Mouse (Mus musculus): ENCODE measurements around the gene Nfkbia. TPM values are rescaled to one million over a fixed set of nuclear protein-coding genes. Genes with fewer than 3 reads are reported as not detected.

The Nfkbia gene
- polyA plus RNA-seq, 1 experiment = 43.2 TPM

GRCm38 (mm10) chr12:55484079-55484774, 8.2 kb downstream of the Nfkbia start:
- no peaks in the 10 kb centered on the region for H3K27me3 ChIP-seq (ENCODE audit: control insufficient read depth, insufficient read depth, insufficient read length)
- H3K79me3 ChIP-seq (ENCODE audit: low read depth) = peaks cover 3% of the 10 kb centered on the region
- no peak overlapping the region for H3K4me3 ChIP-seq (ENCODE audit: insufficient read depth, poor library complexity, severe bottlenecking)
- peaks cover 16% of the 10 kb centered on the region for H3K79me2 ChIP-seq (ENCODE audit: control insufficient read depth, insufficient read depth)
- peaks cover 33% of the 10 kb centered on the region for H3K36me3 ChIP-seq (ENCODE audit: control insufficient read depth, insufficient read depth)
- no peak for TF ChIP-seq CTCF (IDR thresholded peaks at IDR 0.05; ENCODE audit: control insufficient read depth, insufficient read depth, insufficient read length)
- TF ChIP-seq MAX (IDR thresholded peaks at IDR 0.05) = no peak
- no peak for TF ChIP-seq USF1 (IDR thresholded peaks at IDR 0.05; ENCODE audit: low read depth)
- no peak for TF ChIP-seq MYOG (IDR thresholded peaks at IDR 0.05; ENCODE audit: control insufficient read depth, extremely low read depth, insufficient read length)
- no peak for TF ChIP-seq MYOD1 (IDR thresholded peaks at IDR 0.05; ENCODE audit: control insufficient read depth, insufficient read length, low read depth)
- no peak for TF ChIP-seq CEBPB (IDR thresholded peaks at IDR 0.05; ENCODE audit: low read depth)
- TF ChIP-seq FOSL1 (IDR thresholded peaks at IDR 0.05; ENCODE audit: insufficient read depth, low read length, poor library complexity, severe bottlenecking) = no peak
- no peak overlapping the region for H3ac ChIP-seq (ENCODE audit: control insufficient read depth, insufficient read length, low read depth)

- TF ChIP-seq MYOD1 (IDR thresholded peaks at IDR 0.05; ENCODE audit: control insufficient read depth, insufficient read length, low read depth) = no peak
- no peak for TF ChIP-seq CEBPB (IDR thresholded peaks at IDR 0.05; ENCODE audit: low read depth)
- no peak for TF ChIP-seq CTCF (IDR thresholded peaks at IDR 0.05; ENCODE audit: control insufficient read depth, insufficient read depth, insufficient read length)
- no peak for TF ChIP-seq USF1 (IDR thresholded peaks at IDR 0.05; ENCODE audit: low read depth)
- TF ChIP-seq MAX (IDR thresholded peaks at IDR 0.05) = no peak
- TF ChIP-seq FOSL1 (IDR thresholded peaks at IDR 0.05; ENCODE audit: insufficient read depth, low read length, poor library complexity, severe bottlenecking) = no peak
Observed at GRCm38 (mm10) chr12:55483591-55483990, 8.9 kb downstream of the Nfkbia start.

GRCm38 (mm10) chr12:55482732-55483131, 9.7 kb downstream of the Nfkbia start:
- Histone ChIP-seq H3K36me3 (ENCODE audit: control insufficient read depth, insufficient read depth) (peaks cover 18% of the 10 kb centered on the region), H3K79me2 (ENCODE audit: control insufficient read depth, insufficient read depth) (peaks cover under 1% of the 10 kb centered on the region)
- TF ChIP-seq CTCF (IDR thresholded peaks at IDR 0.05; ENCODE audit: control insufficient read depth, insufficient read depth, insufficient read length) = no peak
- TF ChIP-seq CEBPB (IDR thresholded peaks at IDR 0.05; ENCODE audit: low read depth) = no peak
- TF ChIP-seq USF1 (IDR thresholded peaks at IDR 0.05; ENCODE audit: low read depth) = no peak
- TF ChIP-seq MYOD1 (IDR thresholded peaks at IDR 0.05; ENCODE audit: control insufficient read depth, insufficient read length, low read depth) = no peak
- TF ChIP-seq FOSL1 (IDR thresholded peaks at IDR 0.05; ENCODE audit: insufficient read depth, low read length, poor library complexity, severe bottlenecking) = no peak
- TF ChIP-seq MYOG (IDR thresholded peaks at IDR 0.05; ENCODE audit: control insufficient read depth, extremely low read depth, insufficient read length) = no peak
- TF ChIP-seq MAX (IDR thresholded peaks at IDR 0.05) = no peak

More at GRCm38 (mm10) chr12:55483591-55483990, 8.9 kb downstream of the Nfkbia start:
- peaks cover 1% of the 10 kb centered on the region for H3K79me3 ChIP-seq (ENCODE audit: low read depth)
- H3K27me3 ChIP-seq (ENCODE audit: control insufficient read depth, insufficient read depth, insufficient read length) = no peaks in the 10 kb centered on the region
- H3K36me3 ChIP-seq (ENCODE audit: control insufficient read depth, insufficient read depth) = peaks cover 26% of the 10 kb centered on the region
- H3K79me2 ChIP-seq (ENCODE audit: control insufficient read depth, insufficient read depth) = peaks cover 9% of the 10 kb centered on the region
- no peak overlapping the region for H3ac ChIP-seq (ENCODE audit: control insufficient read depth, insufficient read length, low read depth)
- H3K4me3 ChIP-seq (ENCODE audit: insufficient read depth, poor library complexity, severe bottlenecking) = no peak overlapping the region

GRCm38 (mm10) chr12:55481739-55482138, 10.7 kb downstream of the Nfkbia start:
- Histone ChIP-seq H3K79me3 (ENCODE audit: low read depth) (no peaks in the 10 kb centered on the region), H3K27me3 (ENCODE audit: control insufficient read depth, insufficient read depth, insufficient read length) (no peaks in the 10 kb centered on the region), H3K79me2 (ENCODE audit: control insufficient read depth, insufficient read depth) (no peaks in the 10 kb centered on the region), H3K36me3 (ENCODE audit: control insufficient read depth, insufficient read depth) (peaks cover 9% of the 10 kb centered on the region), H3ac (ENCODE audit: control insufficient read depth, insufficient read length, low read depth) (no peak overlapping the region), H3K4me3 (ENCODE audit: insufficient read depth, poor library complexity, severe bottlenecking) (no peak overlapping the region)
- no peak for TF ChIP-seq MAX (IDR thresholded peaks at IDR 0.05)
- TF ChIP-seq MYOG (IDR thresholded peaks at IDR 0.05; ENCODE audit: control insufficient read depth, extremely low read depth, insufficient read length) = no peak
- no peak for TF ChIP-seq USF1 (IDR thresholded peaks at IDR 0.05; ENCODE audit: low read depth)
- TF ChIP-seq MYOD1 (IDR thresholded peaks at IDR 0.05; ENCODE audit: control insufficient read depth, insufficient read length, low read depth) = no peak

More at GRCm38 (mm10) chr12:55482732-55483131, 9.7 kb downstream of the Nfkbia start:
- no peak overlapping the region for H3K4me3 ChIP-seq (ENCODE audit: insufficient read depth, poor library complexity, severe bottlenecking)
- peaks cover under 1% of the 10 kb centered on the region for H3K79me3 ChIP-seq (ENCODE audit: low read depth)
- no peak overlapping the region for H3ac ChIP-seq (ENCODE audit: control insufficient read depth, insufficient read length, low read depth)
- no peaks in the 10 kb centered on the region for H3K27me3 ChIP-seq (ENCODE audit: control insufficient read depth, insufficient read depth, insufficient read length)

GRCm38 (mm10) chr12:55480471-55481153, 11.8 kb downstream of the Nfkbia start:
- Histone ChIP-seq H3ac (ENCODE audit: control insufficient read depth, insufficient read length, low read depth) (no peak overlapping the region), H3K4me3 (ENCODE audit: insufficient read depth, poor library complexity, severe bottlenecking) (no peak overlapping the region), H3K79me2 (ENCODE audit: control insufficient read depth, insufficient read depth) (no peaks in the 10 kb centered on the region), H3K36me3 (ENCODE audit: control insufficient read depth, insufficient read depth) (peaks cover 5% of the 10 kb centered on the region), H3K27me3 (ENCODE audit: control insufficient read depth, insufficient read depth, insufficient read length) (no peaks in the 10 kb centered on the region), H3K79me3 (ENCODE audit: low read depth) (no peaks in the 10 kb centered on the region)
- TF ChIP-seq FOSL1 (IDR thresholded peaks at IDR 0.05; ENCODE audit: insufficient read depth, low read length, poor library complexity, severe bottlenecking) (no peak), CEBPB (IDR thresholded peaks at IDR 0.05; ENCODE audit: low read depth) (no peak), CTCF (IDR thresholded peaks at IDR 0.05; ENCODE audit: control insufficient read depth, insufficient read depth, insufficient read length) (no peak), USF1 (IDR thresholded peaks at IDR 0.05; ENCODE audit: low read depth) (no peak), MYOD1 (IDR thresholded peaks at IDR 0.05; ENCODE audit: control insufficient read depth, insufficient read length, low read depth) (no peak), MYOG (IDR thresholded peaks at IDR 0.05; ENCODE audit: control insufficient read depth, extremely low read depth, insufficient read length) (no peak), MAX (IDR thresholded peaks at IDR 0.05) (no peak)

All from C2C12 (cell line).